Mouse (Mus musculus): ENCODE measurements at regions not wholly inside any gene's neighbourhood (a gene's known extent, or its start where the extent isn't known, plus 50 kb on each side); places are given as distances from the start of the nearest gene placed in this dataset.

DNA sequence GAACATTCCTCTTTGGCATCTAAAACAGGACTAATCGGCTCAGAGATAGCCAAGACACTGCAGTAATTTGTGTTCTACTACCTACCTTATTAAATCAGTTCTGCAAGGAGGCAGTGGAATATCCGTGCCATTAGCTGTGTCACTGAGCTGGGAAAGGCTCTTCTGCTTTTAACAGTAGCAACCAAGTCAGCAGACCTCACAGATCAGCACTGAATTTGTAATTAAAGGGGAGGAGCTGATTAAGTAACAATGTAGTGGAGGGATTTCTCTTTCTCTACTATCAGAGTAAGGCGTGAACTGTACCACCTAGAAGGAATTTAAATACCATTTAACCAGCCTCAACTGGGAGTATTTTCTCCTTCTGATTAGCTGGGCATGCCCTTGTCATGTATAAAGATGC lies 504.3 kb upstream of the Atp10a start:
- DNase-seq (ENCODE audit: low spot score in 2 of 2) = no peak

DNA sequence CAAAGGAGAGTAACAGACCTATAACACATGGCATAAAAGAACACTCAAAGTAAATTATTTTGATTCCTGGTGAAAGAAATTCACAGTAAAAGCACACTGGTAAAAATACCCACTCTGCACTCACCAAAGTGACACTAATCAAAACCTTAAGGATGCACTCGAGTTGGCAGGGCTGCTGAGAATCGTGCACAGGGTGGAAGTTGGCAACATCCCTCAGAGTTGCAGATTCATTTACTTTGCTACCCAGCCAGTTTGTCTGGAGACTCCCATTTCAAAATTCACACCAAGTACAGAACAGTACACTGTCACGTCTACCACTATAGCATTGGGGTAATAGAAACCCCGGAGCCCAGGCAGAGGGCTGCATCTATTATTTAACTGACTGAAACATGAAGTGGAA lies 471.1 kb upstream of the Atp10a start:
- DNase-seq (ENCODE audit: low spot score in 2 of 2) = peak; percentile 26 to 58

GRCm38 (mm10) chr7:58217726-58218125 lies 438.2 kb upstream of the Atp10a start:
- no peak for DNase-seq (ENCODE audit: low spot score in 2 of 2)

DNA sequence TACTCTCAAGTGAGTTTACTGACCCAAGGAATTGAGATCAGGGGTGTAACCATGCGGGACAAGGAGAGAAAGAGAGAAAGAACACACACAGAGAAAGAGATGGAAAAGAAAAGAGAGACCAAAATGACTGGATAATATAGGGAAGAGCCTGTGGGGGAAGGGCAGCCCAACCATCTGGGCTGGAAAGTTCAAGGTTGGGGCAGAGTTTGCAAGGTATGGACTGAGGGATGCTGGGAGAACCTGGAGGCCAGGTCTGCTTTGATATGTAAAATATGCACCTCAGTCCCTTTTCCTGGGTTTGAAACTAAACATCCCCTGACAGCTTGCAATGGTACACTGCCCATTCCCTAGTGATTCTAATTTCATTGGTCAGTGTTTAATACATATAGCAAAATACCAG lies 431.2 kb upstream of the Atp10a start:
- DNase-seq (ENCODE audit: low spot score in 2 of 2) = no peak

- no peak for DNase-seq (ENCODE audit: low spot score in 2 of 2)
Observed at GRCm38 (mm10) chr7:58225713-58226112, 430.3 kb upstream of the Atp10a start.

GRCm38 (mm10) chr7:58230162-58230681 lies 425.7 kb upstream of the Atp10a start:
- DNase-seq (ENCODE audit: low spot score in 2 of 2) = no peak

- peak; percentile 3 to 13 for DNase-seq (ENCODE audit: low spot score in 2 of 2)
Observed at GRCm38 (mm10) chr7:58230943-58231342, 425.0 kb upstream of the Atp10a start.

DNA sequence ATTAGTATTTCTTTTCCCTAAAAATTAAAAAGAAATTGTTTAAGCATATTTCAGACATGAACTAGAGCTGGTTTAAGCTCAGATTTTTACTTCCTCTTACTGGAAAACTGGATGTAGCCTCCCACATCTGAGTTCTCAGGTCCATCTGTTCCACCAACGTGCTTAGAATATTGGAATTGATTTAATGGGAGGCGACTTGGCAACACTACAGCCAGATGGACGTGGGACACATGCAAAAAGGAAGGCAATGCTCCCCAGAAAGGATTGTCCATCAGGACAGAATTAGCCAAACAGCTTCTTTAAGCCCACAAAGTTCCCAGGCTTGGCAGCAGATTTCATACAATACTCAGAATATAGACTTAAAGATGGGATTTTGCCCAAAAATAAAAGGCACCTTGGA lies 408.7 kb upstream of the Atp10a start:
- DNase-seq (ENCODE audit: low spot score in 2 of 2) = peak; percentile 63 to 79

Measured in left cerebral cortex, adult 18-20 months (tissue).